Mouse (Mus musculus): ENCODE measurements at regions not wholly inside any gene's neighbourhood (a gene's known extent, or its start where the extent isn't known, plus 50 kb on each side); places are given as distances from the start of the nearest gene placed in this dataset.
A peak's percentile ranks its signal among the peaks of the same experiment; 100 is the strongest.

GRCm38 (mm10) chr11:45789886-45790285, 62.0 kb upstream of the Clint1 start:
- Histone ChIP-seq H3K27ac (ENCODE audit: control insufficient read depth, insufficient read depth, low read length) (no peak overlapping the region), H3K27me3 (ENCODE audit: control insufficient read depth, insufficient read depth, low read length) (no peaks in the 10 kb centered on the region), H3K4me1 (replicated peaks; ENCODE audit: control insufficient read depth, insufficient read depth, low read length) (peaks cover 18% of the 10 kb centered on the region), H3K4me3 (ENCODE audit: control insufficient read depth, insufficient read depth, low read length) (no peak overlapping the region), H3K36me3 (ENCODE audit: control insufficient read depth, insufficient read depth, low read length) (no peaks in the 10 kb centered on the region)
- 94% methylated on average over 3 of the region's 3 CpGs for WGBS
- no peak for DNase-seq
- TF ChIP-seq POLR2A (IDR thresholded peaks at IDR 0.05; ENCODE audit: control insufficient read depth, extremely low read depth, insufficient read depth, low read length, poor library complexity) (no peak), CTCF (IDR thresholded peaks at IDR 0.05; ENCODE audit: borderline replicate concordance, control insufficient read depth, extremely low read depth, insufficient read depth, low read length, poor library complexity) (no peak)

- H3K27ac ChIP-seq (ENCODE audit: control insufficient read depth, insufficient read depth, low read length), result no peak overlapping the region
- WGBS, result 97% methylated on average over 8 of the region's 8 CpGs
- DNase-seq, result no peak
- H3K4me1 ChIP-seq (replicated peaks; ENCODE audit: control insufficient read depth, insufficient read depth, low read length), result peaks cover 23% of the 10 kb centered on the region
- TF ChIP-seq CTCF (IDR thresholded peaks at IDR 0.05; ENCODE audit: borderline replicate concordance, control insufficient read depth, extremely low read depth, insufficient read depth, low read length, poor library complexity), result no peak
- no peak for TF ChIP-seq POLR2A (IDR thresholded peaks at IDR 0.05; ENCODE audit: control insufficient read depth, extremely low read depth, insufficient read depth, low read length, poor library complexity)
- H3K36me3 ChIP-seq (ENCODE audit: control insufficient read depth, insufficient read depth, low read length), result no peaks in the 10 kb centered on the region
- H3K4me3 ChIP-seq (ENCODE audit: control insufficient read depth, insufficient read depth, low read length), result no peak overlapping the region
- no peaks in the 10 kb centered on the region for H3K27me3 ChIP-seq (ENCODE audit: control insufficient read depth, insufficient read depth, low read length)
Measured at GRCm38 (mm10) chr11:45790504-45790903, 61.3 kb upstream of the Clint1 start.

GRCm38 (mm10) chr11:45791696-45792095, 60.2 kb upstream of the Clint1 start:
- Histone ChIP-seq H3K36me3 (ENCODE audit: control insufficient read depth, insufficient read depth, low read length) (no peaks in the 10 kb centered on the region), H3K4me3 (ENCODE audit: control insufficient read depth, insufficient read depth, low read length) (no peak overlapping the region), H3K4me1 (replicated peaks; ENCODE audit: control insufficient read depth, insufficient read depth, low read length) (peaks cover 26% of the 10 kb centered on the region), H3K27me3 (ENCODE audit: control insufficient read depth, insufficient read depth, low read length) (no peaks in the 10 kb centered on the region), H3K27ac (ENCODE audit: control insufficient read depth, insufficient read depth, low read length) (no peak overlapping the region)
- TF ChIP-seq CTCF (IDR thresholded peaks at IDR 0.05; ENCODE audit: borderline replicate concordance, control insufficient read depth, extremely low read depth, insufficient read depth, low read length, poor library complexity) (no peak), POLR2A (IDR thresholded peaks at IDR 0.05; ENCODE audit: control insufficient read depth, extremely low read depth, insufficient read depth, low read length, poor library complexity) (no peak)
- no peak for DNase-seq
- WGBS, result 60% methylated on average over 2 of the region's 2 CpGs

- peak; percentile 19 for DNase-seq
- no peaks in the 10 kb centered on the region for H3K27me3 ChIP-seq (ENCODE audit: control insufficient read depth, insufficient read depth, low read length)
- WGBS, result 87% methylated on average over 5 of the region's 5 CpGs
- no peaks in the 10 kb centered on the region for H3K36me3 ChIP-seq (ENCODE audit: control insufficient read depth, insufficient read depth, low read length)
- H3K27ac ChIP-seq (ENCODE audit: control insufficient read depth, insufficient read depth, low read length), result peak overlapping the region; percentile 99
- H3K4me3 ChIP-seq (ENCODE audit: control insufficient read depth, insufficient read depth, low read length), result no peak overlapping the region
- TF ChIP-seq POLR2A (IDR thresholded peaks at IDR 0.05; ENCODE audit: control insufficient read depth, extremely low read depth, insufficient read depth, low read length, poor library complexity) (no peak), CTCF (IDR thresholded peaks at IDR 0.05; ENCODE audit: borderline replicate concordance, control insufficient read depth, extremely low read depth, insufficient read depth, low read length, poor library complexity) (no peak)
- H3K4me1 ChIP-seq (replicated peaks; ENCODE audit: control insufficient read depth, insufficient read depth, low read length), result peaks cover 26% of the 10 kb centered on the region
Measured at GRCm38 (mm10) chr11:45794361-45794981, 57.4 kb upstream of the Clint1 start.

GRCm38 (mm10) chr11:45795322-45795721, 56.5 kb upstream of the Clint1 start:
- H3K36me3 ChIP-seq (ENCODE audit: control insufficient read depth, insufficient read depth, low read length), result no peaks in the 10 kb centered on the region
- TF ChIP-seq POLR2A (IDR thresholded peaks at IDR 0.05; ENCODE audit: control insufficient read depth, extremely low read depth, insufficient read depth, low read length, poor library complexity), result no peak
- TF ChIP-seq CTCF (IDR thresholded peaks at IDR 0.05; ENCODE audit: borderline replicate concordance, control insufficient read depth, extremely low read depth, insufficient read depth, low read length, poor library complexity), result no peak
- H3K27ac ChIP-seq (ENCODE audit: control insufficient read depth, insufficient read depth, low read length), result peak overlapping the region; percentile 41
- H3K4me1 ChIP-seq (replicated peaks; ENCODE audit: control insufficient read depth, insufficient read depth, low read length), result peaks cover 26% of the 10 kb centered on the region
- 63% methylated on average over 6 of the region's 6 CpGs for WGBS
- H3K4me3 ChIP-seq (ENCODE audit: control insufficient read depth, insufficient read depth, low read length), result no peak overlapping the region
- no peaks in the 10 kb centered on the region for H3K27me3 ChIP-seq (ENCODE audit: control insufficient read depth, insufficient read depth, low read length)
- no peak for DNase-seq

GRCm38 (mm10) chr11:45795731-45796130, 56.1 kb upstream of the Clint1 start:
- TF ChIP-seq POLR2A (IDR thresholded peaks at IDR 0.05; ENCODE audit: control insufficient read depth, extremely low read depth, insufficient read depth, low read length, poor library complexity), result no peak
- TF ChIP-seq CTCF (IDR thresholded peaks at IDR 0.05; ENCODE audit: borderline replicate concordance, control insufficient read depth, extremely low read depth, insufficient read depth, low read length, poor library complexity), result peak; percentile 56; the same call in 1 of the 2 replicates
- Histone ChIP-seq H3K4me1 (replicated peaks; ENCODE audit: control insufficient read depth, insufficient read depth, low read length) (peaks cover 26% of the 10 kb centered on the region), H3K36me3 (ENCODE audit: control insufficient read depth, insufficient read depth, low read length) (no peaks in the 10 kb centered on the region), H3K27me3 (ENCODE audit: control insufficient read depth, insufficient read depth, low read length) (no peaks in the 10 kb centered on the region), H3K27ac (ENCODE audit: control insufficient read depth, insufficient read depth, low read length) (peak overlapping the region; percentile 41; the same call in 1 of the 2 replicates), H3K4me3 (ENCODE audit: control insufficient read depth, insufficient read depth, low read length) (no peak overlapping the region)
- DNase-seq, result peak; percentile 70
- 13% methylated on average over 3 of the region's 3 CpGs for WGBS

Data from thymus, adult 2 months (tissue).